Mouse (Mus musculus): Measurements from ENCODE around the gene Gm42957.
"Not testable (repeated sequence)": the region's sequence is repeated elsewhere in the genome, so short reads cannot be mapped to it uniquely, and the experiment has no call there.

Gm42957 gene

DNA sequence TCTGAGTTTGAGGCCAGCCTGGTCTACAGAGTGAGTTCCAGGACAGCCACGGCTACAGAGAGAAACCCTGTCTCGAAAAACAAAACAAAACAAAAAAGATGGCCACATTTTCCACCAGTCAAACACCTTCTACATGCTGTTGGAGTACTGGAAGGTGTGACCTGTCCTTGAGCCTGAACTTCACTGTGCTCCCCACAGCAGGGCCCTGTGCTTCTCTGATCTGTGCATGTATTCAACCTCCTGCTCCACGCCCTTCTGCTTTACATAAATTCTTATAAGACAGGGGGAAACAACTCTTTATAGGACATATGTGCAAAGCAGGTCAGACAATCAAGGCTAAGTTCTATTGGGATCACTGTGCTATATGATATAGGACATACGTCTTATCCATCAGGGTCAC lies 12.1 kb upstream of the Gm42957 start:
- DNase-seq (ENCODE audit: low spot score) = no peak

DNA sequence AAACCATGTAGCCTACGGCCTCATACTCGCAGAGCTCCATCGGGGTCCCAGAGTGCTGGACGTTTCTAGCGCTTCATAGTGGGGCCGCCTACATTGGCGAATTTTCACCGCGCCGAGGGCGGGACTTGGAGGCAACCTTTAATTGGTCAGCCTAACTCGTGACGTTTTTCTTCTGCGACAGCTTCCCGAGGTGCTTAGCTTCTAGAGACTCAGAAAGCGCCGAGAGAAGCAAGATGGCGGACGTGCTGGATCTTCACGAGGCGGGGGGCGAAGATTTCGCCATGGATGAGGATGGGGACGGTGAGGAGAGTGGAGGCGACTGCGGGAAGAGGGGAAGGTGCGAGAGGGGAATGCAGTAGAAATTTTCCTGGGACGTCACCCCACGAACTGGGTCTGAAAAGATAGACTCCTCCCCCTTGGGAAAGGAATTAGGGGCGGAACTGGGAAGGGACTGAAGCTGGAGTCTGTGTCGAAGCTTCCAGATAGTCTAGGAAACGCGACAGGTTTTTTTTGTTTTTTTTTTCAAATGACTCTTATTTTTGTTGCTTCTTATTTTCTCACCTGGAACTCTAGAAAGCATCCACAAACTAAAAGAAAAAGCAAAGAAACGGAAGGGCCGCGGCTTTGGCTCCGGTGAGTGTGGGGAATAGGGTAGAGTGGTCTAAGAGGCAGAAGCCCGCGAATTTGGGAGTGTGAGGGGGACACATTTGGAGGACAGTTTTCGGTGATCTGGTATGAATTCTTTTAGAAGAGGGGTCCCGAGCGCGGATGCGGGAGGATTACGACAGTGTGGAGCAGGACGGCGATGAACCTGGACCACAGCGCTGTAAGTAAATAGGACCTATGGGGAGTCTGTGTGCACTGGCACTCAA lies 5.3 kb upstream of the Gm42957 start, which contains the start of gene Rbm8a:
Gene Rbm8a, plus strand, starts transcription at position 205 of the 872 bp plus-strand sequence.
- peak; percentile 88 for DNase-seq (ENCODE audit: low spot score)

DNA sequence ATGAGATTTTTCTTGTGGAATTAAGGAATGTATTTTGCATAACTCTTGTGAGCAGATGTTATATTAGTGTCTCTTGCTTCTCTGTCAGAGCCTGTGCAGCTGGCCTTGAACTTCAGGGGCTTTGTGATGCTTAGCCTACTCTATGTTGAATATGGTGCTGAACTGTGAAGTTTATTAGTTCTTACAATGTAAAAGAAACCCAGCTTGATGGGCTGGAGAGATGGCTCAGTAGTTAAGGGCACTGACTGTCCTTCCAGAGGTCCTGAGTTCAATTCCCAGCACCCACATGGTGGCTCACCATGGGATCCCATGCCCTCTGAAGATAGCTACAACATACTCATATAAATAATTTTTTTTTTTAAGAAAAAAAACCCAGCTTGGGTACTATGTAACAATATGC lies 3.2 kb upstream of the Gm42957 start:
- no peak for DNase-seq (ENCODE audit: low spot score)

DNA sequence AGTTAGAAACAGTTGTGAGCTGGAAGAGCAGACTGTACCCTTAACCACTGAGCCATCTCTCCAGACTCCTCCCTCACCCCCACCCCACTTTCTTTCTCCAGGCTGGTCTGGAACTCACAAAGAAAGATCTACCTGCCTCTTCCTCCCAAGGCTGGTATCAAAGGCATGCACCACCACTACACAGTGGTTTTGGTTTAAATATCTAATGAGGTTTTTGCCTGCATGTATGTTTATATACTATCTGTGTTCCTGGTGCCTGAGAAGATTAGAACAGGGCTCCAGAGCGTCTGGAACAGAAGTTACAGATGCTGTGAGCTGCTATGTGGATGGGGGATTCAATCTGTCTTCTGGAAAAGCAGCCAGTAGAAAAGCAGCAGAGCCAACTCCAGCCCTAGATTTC lies 1.3 kb upstream of the Gm42957 start:
- no peak for DNase-seq (ENCODE audit: low spot score)

DNA sequence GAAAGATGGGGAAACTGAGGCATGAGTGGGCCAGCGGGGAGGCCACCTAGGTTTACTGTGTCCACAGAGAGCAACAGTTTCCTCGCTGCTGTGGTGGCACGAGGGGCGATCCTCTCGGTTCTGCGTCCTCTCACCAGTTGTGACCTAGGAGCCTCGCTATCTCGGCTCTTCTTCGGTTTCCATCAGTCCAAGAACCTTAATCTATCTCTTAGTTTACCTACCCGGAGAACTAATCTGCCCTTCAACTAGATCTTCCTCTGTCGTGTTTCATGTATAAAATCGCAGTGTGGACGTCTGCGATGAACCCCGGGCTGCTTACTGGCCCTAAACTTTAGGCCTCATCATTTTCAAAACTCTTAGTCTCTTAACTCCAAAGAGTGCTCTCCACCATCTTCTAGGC lies 632 bp downstream of the Gm42957 start:
- DNase-seq (ENCODE audit: low spot score) = no peak

DNA sequence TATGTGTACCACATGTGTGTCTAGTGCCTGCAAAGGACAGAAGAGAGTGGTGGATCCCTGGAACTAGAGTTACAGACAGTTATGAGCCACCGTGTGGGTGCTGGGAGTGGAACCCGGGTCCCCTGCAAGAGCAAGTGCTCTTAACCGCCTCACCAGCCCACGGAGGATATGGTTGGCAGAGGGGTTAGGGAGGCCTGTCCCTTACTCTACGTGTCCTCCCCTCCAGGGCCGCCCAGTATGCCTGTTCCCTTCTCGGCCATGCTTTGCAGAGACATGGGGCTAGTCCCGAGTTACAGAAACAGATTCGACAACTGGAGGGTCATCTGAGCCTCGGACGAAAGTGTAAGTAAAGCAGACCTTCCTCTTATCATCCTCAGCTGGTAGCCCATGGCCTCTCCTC lies 1.2 kb downstream of the Gm42957 start:
- no peak for DNase-seq (ENCODE audit: low spot score)

DNA sequence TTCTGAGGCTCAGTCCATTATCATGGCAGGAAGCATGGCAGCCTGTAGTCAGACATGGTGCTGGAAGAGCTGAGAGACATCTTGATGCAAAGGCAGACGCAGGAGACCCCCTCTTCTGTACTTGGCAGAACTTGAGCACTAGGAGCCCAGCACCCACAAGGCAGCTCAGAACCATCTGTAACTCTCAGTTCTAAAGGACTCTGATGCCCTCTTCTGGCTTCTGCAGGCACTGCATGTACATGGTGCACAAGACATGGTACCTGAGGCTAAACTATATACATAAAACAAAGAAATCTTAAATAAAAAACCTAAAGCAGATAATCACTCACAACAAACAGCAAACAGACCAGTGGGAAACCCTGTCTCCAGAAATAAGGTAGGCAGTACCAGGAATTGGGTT lies 3.9 kb downstream of the Gm42957 start:
- peak; percentile 64 for DNase-seq (ENCODE audit: low spot score)

DNA sequence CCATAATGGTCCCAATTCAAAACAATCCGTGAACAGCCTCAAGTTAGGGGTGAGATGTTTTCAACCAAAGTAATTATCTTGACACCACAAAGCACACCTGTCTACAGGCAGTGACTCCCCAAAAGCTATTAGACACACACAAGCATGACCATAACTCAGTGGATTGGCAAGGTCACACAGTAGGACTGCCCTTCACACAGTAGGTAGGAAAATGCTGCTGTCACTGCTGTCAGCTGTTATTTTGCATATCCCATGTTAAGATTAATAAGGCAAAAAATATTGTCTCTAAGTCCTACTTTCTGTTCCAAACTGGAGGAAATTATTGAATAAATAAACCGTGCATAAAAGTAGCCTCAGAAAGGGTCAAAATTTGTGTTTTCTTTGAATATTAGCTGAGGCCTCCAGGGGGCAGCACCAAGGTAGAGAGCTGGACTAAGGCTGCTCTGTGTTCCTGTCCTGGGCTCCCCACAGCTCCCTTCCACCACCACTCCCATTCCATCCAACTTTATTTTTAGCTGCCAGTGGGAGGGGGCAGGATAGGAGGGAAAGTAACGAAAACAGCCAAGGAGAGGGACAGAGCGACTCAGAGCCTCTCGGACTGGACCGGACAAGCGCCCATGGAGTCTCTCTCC lies 9.9 kb downstream of the Gm42957 start, which contains the start of gene Itga10:
Gene Itga10, plus strand, starts transcription at position 567 of the 632 bp plus-strand sequence.
- DNase-seq (ENCODE audit: low spot score) = no peak

DNA sequence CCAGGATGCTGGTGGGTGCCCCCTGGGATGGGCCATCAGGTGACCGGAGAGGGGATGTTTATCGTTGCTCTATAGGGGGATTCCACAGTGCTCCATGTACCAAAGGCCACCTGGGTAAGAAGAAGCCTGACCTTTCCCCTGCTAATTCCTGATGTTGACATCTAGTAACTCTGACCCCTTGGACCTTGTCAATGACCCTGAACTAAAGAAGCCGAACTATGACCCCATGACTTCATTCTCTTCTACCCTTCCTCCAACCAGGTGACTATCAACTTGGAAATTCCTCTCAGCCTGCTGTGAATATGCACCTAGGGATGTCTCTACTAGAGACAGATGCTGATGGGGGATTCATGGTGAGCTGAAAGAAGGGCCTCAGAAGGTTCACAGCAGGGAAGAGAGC lies 12.1 kb downstream of the Gm42957 start:
- no peak for DNase-seq (ENCODE audit: low spot score)

DNA sequence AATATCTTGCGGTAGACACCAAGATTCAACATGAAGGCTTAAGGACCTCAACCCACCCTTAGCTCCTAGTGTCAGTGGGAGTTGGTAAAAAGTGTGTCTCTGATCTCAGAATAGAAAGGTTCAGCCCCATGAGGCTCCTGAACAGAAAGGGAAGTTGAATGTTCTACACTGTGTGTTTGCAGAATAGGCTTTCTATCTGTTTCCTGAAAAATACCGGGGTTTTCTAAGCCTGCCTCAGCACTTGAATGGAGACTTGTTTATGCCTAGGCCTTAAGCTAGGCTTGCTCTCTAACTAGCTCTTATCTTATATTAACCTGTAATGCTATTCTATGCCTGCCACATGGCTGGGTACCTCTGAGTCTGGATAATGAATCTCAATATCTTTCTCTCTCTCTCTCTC lies 25.6 kb downstream of the Gm42957 start:
- DNase-seq (ENCODE audit: low spot score) = no peak

DNA sequence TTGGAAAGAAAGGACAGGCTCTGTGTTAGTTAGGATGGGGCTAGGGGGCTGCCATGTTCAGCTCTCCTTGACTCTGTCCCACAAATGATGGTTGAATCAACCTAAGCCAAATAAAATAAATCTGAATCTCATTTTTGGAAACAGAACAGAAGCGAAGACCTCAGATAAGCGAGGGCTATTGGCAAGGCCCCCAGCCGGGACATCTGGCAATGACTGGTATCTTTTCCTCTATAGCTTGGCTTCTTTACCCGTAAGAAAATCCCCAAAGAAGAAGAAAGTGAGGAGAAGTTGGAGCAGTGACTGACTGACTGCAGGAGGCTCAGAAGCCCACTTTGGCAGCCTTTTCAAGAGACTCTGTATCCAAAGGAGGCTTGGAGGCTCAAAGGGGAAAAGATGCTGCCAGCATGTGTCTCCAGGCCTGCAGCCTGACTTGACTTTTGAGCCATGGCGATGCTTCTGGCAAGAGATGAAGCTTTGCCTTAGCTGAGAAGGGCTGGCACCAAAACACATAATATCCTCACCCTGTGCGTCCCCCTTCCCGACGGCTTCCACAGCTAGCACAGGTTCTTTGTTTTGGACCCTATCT lies 27.6 kb downstream of the Gm42957 start:
- no peak for DNase-seq (ENCODE audit: low spot score)

DNA sequence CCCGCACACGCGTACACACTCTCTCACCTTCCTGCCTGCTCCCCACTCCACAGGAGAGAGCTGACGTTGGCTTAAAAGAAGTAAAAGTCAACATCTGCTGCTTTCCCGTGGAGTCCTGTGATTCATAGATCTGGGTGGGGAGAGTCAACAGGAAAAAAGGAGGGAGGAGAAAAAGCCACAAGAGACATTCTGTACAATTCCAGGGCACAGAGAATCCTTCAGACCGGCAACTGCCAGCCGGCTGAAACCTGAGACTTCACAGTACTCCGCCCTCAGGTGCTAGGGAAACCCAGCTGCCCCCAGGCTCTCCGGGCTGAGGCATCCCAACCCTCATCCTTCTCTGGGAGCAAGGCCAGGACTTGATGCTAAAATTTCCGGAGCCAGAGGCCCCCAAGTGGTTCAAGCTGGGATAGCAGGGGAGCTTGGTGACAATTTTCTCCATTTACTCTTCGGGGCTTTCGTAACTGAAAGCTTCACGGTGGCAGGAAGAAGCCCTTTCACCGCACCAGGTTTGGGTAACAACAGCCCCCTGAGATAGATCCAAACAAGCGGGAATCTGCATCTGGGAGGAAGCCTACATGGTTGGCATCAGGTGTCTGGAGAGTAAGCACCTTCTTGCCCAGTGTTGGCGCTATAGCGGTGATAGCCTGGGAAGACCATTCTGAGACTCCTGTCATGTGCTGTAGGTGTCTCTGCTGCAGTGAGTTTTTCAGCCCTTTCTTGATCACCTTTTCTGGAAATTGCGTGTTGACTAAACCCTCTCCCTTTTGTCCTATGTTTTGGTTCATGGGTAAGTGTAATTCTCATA lies 28.4 kb downstream of the Gm42957 start:
- peak; percentile 33 for DNase-seq (ENCODE audit: low spot score)

DNA sequence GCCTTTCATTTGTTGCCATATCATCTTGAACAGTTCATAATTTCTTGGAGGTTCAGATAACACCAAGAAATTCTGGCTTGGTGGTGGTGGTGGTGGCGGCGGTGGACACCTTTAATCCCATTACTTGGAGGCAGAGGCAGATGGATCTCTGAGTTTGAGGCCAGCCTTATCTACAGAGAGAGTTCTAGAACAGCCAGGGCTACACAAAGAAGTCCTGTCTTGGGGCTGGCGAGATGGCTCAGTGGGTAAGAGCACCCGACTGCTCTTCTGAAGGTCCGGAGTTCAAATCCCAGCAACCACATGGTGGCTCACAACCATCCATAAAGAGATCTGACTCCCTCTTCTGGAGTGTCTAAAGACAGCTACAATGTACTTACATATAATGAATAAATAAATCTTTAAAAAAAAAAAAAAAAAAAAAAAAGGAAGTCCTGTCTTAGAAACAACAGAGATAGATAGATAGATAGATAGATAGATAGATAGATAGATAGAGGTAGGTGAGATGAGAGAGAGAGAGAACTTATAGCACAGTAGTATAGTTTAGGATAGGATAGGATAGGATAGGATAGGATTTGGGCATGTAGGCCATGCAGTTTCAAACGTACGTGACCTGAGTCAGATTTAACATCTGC lies 30.6 kb downstream of the Gm42957 start:
- not testable (repeated sequence) for DNase-seq (ENCODE audit: low spot score)

DNA sequence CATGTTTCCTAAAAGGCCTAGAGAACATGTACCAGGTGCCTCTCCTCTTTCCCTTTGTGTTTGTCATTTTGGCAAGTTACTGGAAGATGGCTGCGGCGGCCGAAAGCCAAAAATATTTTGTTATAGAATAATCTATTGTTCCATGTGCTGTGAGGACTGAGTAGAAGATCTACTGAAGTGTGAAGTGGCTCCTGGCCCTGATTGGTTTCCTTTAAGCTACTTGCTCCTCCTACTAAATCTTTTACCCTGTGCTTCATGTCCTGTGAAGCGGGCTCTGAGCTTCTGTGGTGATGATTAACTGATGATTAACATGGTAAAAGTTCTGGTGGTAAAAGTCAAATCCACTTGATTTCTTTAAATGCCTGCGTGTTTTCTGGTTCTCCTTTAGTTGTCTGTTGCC lies 31.6 kb downstream of the Gm42957 start:
- DNase-seq (ENCODE audit: low spot score) = no peak

DNA sequence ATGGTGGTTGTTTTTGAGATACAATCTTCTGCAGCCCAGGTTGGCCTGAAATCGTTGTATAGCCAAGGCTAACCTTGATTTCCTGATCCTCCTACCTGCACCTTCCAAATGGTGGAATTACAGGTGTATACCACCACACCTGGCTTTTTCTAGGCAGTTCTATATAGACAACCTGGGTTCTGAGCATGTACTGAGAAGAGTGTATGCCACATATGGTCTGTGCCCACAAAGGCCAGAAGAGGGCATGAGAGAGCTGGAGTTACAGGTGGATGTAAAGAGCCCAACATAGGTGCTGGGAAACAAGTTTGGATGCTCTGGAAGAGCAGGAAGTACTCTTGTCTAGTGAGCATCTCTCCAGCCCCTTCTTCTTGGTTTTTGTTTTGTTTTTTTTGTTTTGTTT lies 32.0 kb downstream of the Gm42957 start:
- no peak for DNase-seq (ENCODE audit: low spot score)

DNA sequence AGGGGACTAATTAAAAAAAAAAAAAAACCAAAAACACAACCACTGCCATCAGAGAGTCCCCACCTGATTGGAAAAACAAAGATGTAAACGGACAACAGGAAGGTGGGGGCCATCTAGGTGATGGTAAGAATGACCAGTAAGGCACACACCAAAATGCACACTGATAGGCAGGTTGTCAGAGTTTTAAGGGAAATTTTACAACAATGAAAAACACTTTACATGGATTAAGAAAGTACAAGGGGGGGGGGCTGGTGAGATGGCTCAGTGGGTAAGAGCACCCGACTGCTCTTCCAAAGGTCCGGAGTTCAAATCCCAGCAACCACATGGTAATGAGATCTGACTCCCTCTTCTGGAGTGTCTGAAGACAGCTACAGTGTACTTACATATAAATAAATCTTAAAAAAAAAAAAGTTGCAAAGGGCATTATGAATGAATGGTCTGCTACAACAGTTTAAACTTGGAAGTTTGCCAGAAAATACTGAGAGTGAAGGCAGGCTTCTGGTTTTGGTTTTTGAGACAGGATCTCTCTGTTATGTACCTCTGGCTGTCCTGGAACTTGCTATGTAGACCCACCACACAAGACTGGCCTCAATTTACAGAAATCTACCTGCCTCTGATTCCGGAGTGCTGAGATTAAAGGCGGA lies 33.3 kb downstream of the Gm42957 start:
- DNase-seq (ENCODE audit: low spot score) = no peak

DNA sequence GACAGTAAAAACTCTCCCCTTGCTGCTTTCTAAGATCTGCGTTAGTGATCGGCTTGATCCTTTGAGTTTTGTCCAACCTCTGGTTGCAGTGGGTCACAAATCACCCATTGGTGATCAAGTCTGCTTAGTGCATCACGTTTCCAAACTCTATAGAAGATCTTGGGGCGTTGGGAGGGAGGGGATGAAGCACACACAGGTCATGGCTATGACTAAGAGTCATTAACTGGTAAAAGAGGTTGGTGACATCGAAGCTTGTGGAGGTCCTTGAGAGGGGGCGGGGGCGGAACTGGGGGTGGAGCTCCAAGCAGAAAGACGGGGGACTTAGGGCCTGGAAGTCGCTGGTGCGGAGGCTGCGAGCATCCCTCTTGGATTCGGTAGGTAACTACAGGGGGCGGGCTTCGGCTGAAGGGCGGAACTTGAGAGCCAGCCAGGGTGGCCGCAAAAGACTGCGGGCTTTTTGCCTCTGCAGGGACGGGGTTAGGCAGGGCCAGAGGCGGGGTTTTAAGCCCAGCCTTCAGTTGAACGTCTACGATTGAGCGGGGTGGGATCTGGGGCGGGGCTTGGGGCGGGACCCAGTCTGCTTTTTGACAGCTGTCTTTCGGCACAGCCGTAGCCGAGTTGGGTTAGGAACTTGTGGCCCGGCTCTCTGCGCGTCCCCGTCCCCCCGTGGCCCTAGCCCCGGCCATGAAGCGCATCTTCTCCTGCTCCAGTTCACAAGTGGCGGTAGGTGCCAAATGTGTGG lies 34.6 kb downstream of the Gm42957 start, which contains the start of gene Ankrd35:
Gene Ankrd35, plus strand, starts transcription at position 405 of the 742 bp plus-strand sequence.
- peak; percentile 56 for DNase-seq (ENCODE audit: low spot score)

DNA sequence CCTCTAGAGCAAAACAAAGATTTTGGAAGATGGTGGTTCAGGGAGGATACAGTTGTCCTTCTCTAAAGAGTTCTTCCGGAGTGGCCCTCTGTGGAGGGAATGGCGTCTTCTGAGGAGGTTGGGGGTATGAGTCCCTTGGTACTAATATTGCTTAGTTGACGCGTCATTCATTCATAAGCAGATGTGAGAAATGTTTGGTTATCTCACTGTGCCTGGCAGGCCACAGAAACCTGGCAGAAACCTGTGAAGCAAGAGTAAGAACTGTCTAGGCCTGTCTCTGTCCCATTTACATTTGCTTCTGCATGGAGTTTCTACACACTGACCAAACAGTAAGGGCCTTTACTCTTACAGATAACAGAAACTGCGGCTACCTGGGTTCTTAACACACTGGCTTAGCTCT lies 36.2 kb downstream of the Gm42957 start:
- no peak for DNase-seq (ENCODE audit: low spot score)

DNA sequence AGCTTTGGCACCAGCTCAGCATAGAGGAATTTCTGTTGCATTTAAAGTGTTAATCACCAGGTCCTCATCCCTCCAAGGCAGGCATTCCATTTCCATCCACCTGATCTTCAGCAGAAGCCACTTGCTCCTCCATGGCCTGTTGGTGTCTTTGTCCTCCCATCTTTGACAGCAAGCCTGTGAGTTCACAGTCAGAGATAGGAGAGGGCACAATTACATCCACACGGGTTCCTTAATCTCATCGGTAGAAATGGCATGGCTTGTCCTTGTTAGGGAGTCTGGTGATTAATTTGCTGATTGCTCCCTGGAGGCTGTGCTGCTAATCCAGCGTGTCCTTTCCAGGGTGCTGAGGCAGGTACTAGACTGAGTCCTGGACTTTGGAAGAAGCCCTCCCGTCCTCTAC lies 38.2 kb downstream of the Gm42957 start:
- DNase-seq (ENCODE audit: low spot score) = no peak

DNA sequence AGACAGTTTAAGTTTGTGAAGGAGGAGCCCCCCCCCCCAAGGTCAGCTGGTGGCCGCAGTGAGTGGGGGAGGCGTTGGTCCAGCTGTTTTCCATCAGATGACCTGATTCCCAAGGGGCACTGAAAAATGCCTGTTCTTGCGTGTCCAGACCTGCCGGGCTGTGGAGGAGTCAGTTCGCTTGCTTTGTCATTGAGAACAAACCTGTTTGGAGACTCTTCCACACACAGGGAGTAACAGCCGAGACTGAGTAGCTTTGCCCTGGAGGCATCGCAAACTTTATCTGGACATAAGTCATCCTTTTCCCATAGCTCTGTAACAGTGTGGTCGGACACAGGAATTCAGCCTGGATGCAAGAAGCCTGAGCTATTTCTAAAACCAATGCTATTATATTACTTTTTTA lies 39.2 kb downstream of the Gm42957 start:
- no peak for DNase-seq (ENCODE audit: low spot score)
